Mouse (Mus musculus) lung, postnatal 36 days (tissue): ENCODE measurements around the gene Arl13b.
A peak's percentile ranks its signal among the peaks of the same experiment; 100 is the strongest.

ENCODE experiments used
- DNase-seq: peaks from one replicate; pipeline ENCODE4 v3.0.0; 2022; ENCODE audit warnings: mixed read lengths

The Arl13b gene

GRCm38 (mm10) chr16:62846498-62847312 lies at the start of gene Arl13b:
Gene Arl13b, minus strand, starts transcription at chr16:62847040.
- DNase-seq, result peak; percentile 98

- DNase-seq, result no peak
These were observed 49.0 kb upstream of the Arl13b start for GRCm38 (mm10) chr16:62895824-62896223.

- DNase-seq, result no peak
These were observed 27.2 kb upstream of the Arl13b start for GRCm38 (mm10) chr16:62874065-62874464.

GRCm38 (mm10) chr16:62873180-62873579 lies 26.3 kb upstream of the Arl13b start:
- no peak for DNase-seq

- no peak for DNase-seq
These were observed 25.9 kb upstream of the Arl13b start for GRCm38 (mm10) chr16:62872688-62873117.

- no peak for DNase-seq
These were observed 14.6 kb upstream of the Arl13b start for GRCm38 (mm10) chr16:62861455-62861854.

- no peak for DNase-seq
These were observed 13.3 kb upstream of the Arl13b start for GRCm38 (mm10) chr16:62860140-62860539.

GRCm38 (mm10) chr16:62858018-62858417 lies 11.2 kb upstream of the Arl13b start:
- peak; percentile 63 for DNase-seq

- DNase-seq, result no peak
These were observed 10.7 kb upstream of the Arl13b start for GRCm38 (mm10) chr16:62857498-62857897.

GRCm38 (mm10) chr16:62856273-62856672 lies 9.4 kb upstream of the Arl13b start:
- DNase-seq, result no peak

- peak; percentile 8 for DNase-seq
These were observed 8.5 kb upstream of the Arl13b start for GRCm38 (mm10) chr16:62855385-62855784.

- peak; percentile 67 for DNase-seq
These were observed 7.6 kb upstream of the Arl13b start, which contains the start of gene Pros1 for GRCm38 (mm10) chr16:62854191-62855068. Gene Pros1, plus strand, starts transcription at chr16:62854307.

GRCm38 (mm10) chr16:62853611-62854126 lies 6.8 kb upstream of the Arl13b start:
- DNase-seq, result no peak

GRCm38 (mm10) chr16:62852464-62853252 lies 5.8 kb upstream of the Arl13b start:
- no peak for DNase-seq

GRCm38 (mm10) chr16:62845341-62845740 lies 1.5 kb downstream of the Arl13b start:
- no peak for DNase-seq

GRCm38 (mm10) chr16:62834016-62834735 lies 12.7 kb downstream of the Arl13b start:
- no peak for DNase-seq

- peak; percentile 76 for DNase-seq
These were observed 14.4 kb downstream of the Arl13b start for GRCm38 (mm10) chr16:62832481-62832880.

- no peak for DNase-seq
These were observed 14.8 kb downstream of the Arl13b start for GRCm38 (mm10) chr16:62832027-62832426.

- DNase-seq, result peak; percentile 58
These were observed 20.5 kb downstream of the Arl13b start for GRCm38 (mm10) chr16:62826156-62827001.

- DNase-seq, result no peak
These were observed 24.4 kb downstream of the Arl13b start for GRCm38 (mm10) chr16:62822472-62822871.

GRCm38 (mm10) chr16:62814491-62814890 lies 32.3 kb downstream of the Arl13b start, which contains the start of gene Stx19:
Gene Stx19, plus strand, starts transcription at chr16:62814676.
- DNase-seq, result peak; percentile 85
